Mouse (Mus musculus) gastrocnemius, postnatal 4 days (tissue): ENCODE measurements around the gene Pafah1b3. TPM values are rescaled to one million over a fixed set of nuclear protein-coding genes. Genes with fewer than 3 reads are reported as not detected.

Experiments
- DNase-seq, 2 experiments: peaks; one replicate each; pipeline ENCODE4 v3.0.0; 2021 to 2022; ENCODE audit warnings: low spot score in 2 of 2, mixed read lengths in 2 of 2
- total RNA-seq, 2 experiments: library from RNA; stranded (reverse); gene quantifications; 2 replicates each; pipeline ENCODE4 v1.2.3; 2021

Pafah1b3 gene
- total RNA-seq, 2 experiments from 2014 or later: 27.1 to 33.1 TPM

DNA sequence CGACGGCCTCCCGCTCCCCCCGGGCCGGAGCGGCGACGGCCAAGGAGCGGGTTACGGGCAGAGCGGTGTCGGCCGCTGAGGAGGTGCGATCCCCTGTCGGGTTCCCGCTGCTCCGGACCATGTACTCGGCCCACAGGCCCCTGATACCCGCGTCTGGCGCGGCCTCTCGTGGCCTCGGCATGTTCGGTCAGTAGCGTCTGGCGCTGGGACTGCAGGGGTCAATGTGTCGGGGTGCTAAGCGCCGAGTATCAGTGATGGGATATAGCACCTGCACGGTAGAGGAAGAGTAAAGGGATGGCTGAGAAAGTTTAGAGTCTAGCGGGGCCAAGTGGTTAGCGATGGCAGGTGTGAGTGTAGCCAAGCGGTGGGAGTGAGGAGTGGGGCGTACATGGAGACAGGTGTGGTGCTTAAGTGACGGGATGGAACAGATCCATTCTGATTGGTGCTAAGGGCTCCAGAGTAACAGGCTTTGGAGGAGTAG is 15.0 kb downstream of the Pafah1b3 start:
- DNase-seq: peak in 1 of 2 experiments; percentile 67

DNA sequence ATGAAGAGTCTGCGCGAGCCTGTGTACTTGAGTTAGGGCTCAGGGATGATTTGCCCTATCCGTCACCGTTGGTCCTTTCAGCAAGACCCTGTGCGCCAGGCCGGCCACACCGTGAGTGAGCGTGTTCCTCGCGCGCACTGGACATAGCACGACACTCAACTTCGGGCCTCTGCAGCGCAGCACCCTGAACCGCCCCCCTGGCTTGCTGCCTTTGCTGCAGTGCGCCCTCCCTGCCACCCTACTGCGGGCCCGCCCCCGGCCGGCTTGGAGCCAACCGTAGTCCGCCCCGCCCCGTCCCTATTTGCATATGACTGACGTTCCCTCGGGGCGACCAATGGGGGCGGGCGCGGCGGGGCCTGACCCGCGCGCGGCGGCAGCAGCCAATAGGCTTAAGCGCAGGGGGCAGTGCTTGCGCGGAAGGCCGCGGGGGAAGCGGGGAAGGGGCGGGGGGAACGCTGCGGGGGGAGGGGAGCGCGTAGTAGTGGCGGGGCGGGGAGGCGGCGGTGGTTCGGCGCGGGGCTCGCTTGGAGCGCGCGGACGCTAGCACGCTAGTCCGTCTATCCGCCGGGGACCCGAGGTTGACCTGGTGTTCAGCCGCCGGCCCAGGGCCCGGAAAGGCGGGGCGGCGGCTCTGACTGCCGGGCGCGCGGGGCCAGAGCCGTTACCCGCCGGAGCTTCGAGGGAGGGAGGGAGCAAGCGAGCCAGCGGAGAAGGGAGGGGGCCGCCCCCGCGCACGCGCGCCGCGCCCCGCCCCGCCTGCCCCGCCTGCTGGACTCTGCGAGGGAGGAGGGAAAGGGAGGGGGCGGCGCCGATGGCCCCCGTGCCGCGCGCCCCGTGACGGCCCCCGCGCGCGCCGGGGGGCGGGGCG is 15.8 kb downstream of the Pafah1b3 start:
- DNase-seq: peak; percentile 99

DNA sequence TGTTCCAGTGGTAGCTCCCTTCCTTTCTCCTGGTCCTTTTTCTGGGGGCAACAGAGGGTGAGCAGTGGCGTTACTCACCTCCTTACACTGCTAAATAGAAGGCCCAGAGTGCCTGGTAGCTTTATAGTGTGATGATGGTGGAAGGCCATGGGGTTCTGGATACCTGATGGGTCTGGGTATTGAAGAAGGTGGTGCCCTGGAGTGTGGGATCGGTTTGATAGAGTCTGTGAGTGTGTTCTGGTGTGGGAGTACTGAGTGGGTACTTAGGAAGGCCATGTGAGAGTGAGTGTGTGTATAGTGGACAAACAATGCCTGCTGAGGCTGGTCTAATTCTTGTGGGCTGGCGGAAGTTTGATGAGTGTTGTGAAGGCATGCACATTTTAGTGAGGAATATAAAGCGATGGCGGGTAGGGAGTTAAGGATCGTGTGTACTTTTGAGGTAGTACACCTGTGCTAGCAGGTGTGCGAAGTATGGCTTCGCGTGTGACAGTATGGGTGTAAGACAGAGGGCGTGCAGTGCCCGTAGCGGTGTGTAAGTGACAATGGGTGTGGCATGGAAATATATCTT is 16.5 kb downstream of the Pafah1b3 start:
- DNase-seq: no peak

DNA sequence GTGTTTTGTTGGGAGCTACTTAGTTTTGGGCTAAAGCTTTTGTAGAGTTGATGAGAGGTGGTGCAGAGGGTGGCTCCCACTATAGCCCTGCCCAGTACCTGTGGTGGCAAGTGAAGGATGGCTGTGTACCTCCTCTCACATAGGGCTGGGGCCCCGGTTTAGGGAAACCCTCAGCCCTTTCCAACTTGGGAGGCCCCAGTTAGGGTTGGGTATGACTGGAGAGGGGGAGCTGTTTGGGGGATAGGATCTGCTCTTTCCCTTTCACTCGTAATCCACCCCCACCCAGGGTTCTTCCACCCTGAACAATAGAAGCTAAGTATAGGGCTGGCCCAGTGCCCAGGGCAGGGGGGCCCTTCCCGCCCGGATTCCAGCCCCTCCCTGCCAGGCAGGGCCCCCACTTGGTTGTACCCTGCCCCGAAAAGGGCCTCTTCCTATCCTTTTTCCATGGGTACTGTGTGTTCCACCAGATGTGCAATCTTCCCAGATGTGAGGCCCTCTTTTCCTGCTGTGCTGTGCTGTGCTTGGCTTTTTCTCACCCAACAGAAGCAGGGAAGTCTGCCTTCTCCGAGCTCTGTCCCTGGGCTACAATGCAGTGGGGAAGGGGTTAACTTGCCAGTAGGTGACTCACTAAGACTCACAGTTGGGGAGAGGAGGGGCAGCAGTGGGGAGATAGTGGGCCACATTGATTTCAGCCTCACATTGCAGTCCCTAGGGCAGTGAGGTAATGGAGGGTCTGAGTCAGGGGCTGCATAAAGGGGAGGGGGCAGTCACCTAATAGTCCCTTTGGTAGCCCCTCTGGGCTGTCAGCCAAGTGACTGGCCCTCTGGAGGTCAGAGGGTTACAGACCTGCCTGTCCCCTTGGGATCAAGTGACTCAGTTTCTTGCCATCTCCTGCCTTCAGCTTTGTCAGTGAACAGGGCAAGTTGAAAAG is 17.7 kb downstream of the Pafah1b3 start:
- DNase-seq: peak in 1 of 2 experiments; percentile 64

DNA sequence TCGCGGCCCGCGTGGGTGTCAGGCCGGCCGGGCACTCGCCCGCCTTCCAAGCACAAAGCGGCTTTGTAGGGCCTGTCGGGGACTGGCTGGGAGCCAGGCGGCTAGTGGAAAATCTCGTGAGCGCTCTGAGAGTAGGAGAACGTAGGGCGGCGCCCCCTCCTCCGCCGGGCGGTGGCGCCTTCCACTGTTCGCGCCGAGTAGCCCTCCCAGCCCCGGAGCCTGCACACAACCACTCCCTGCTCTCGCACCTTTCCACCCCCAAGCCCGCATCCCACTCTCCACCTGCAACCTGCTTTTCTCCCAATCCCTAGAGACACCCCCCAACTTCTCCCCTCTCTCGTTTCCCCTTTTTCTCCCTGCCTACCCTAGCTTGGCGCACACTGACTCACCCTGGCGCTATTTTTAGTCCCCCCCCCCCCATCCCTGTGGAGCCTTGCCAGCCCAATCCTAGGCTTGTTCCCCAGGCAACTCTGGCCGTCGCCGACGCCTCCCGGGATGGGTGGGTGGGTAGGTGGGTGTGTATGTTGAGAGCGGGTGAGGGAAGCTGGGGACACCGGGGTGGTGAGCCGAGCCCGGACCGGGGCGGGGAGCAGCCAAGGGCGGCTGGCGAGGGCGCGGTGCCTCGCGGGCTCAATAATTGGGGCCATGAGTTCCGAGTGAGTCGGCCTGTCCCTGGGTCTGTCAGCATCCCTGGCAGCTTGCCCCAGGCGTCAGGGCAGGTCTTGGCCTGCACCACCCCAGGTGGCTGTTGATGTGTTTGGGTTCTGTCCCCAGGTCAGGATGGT is 18.5 kb downstream of the Pafah1b3 start:
- peak; percentile 86 to 92 for DNase-seq

DNA sequence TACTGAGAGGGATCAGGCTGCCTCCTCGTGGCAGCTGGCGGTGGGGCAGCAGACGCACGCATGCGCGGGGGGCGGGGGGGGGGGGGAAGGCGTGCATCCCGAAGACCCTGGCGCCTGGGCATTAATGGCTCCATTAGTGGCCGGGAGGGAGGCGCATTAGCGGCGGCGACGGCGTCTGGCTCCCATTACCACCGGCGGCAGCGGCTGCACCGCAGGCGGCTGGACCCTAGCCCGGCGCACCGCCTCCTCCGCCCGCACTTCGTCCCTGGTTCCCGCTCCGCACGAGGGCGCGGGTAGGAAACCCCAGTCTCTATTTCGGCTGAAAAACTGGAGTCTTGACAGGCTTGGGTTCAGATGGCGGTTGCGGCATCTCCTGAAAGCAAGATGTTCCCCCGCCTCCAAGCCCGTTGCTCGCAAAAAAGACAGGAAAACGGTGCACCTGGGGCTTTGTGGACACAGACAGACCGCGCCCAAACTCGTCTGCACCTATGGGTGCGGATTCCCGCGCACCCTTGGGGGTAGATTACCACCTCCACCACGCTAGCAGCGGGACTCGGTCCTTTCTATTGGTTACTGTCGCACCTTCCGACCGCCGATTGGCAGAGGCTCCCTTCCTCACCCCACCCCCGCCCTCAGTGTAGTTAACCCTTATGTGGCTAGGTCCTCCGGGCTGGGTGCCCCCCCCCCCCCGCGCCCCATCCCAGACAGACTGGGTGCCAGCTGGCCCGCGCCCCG is 19.3 kb downstream of the Pafah1b3 start:
- peak in 1 of 2 experiments; percentile 77 for DNase-seq

DNA sequence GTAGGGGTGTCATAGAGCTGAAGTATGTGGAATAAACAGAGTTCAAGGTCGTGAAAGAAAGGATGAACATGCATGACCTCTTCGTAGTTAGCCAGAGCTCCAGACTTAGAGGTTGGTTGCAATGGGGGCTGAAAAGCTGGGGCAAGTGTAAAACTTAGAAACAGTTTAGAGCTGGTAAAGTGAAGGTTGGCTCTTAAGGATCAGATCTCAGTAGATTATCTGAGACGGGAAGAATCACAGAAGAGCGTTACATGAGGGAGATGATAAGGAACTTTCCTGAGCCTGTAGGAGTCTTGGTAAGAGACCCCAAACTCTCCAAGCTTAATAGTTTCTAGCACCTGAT is 19.8 kb downstream of the Pafah1b3 start:
- DNase-seq: no peak

DNA sequence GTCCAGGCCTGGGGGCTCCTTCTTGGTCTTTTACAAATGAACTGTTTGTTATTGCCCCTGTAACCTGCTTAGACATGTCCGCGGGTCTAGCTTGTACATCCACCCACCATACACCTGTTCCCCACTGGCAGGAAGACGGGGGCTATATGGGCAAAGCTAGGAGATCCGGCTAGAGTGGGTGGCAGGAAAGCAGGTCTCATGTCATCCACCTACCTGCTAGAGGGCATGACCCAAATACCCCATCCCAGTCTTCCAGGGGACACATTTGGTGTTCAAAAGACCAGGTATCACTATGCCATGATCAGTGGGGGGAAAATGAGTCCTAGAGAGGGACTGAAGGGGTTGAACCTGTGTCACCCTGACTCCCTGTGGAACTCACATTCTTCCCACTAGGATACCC is 20.4 kb downstream of the Pafah1b3 start:
- DNase-seq: no peak

DNA sequence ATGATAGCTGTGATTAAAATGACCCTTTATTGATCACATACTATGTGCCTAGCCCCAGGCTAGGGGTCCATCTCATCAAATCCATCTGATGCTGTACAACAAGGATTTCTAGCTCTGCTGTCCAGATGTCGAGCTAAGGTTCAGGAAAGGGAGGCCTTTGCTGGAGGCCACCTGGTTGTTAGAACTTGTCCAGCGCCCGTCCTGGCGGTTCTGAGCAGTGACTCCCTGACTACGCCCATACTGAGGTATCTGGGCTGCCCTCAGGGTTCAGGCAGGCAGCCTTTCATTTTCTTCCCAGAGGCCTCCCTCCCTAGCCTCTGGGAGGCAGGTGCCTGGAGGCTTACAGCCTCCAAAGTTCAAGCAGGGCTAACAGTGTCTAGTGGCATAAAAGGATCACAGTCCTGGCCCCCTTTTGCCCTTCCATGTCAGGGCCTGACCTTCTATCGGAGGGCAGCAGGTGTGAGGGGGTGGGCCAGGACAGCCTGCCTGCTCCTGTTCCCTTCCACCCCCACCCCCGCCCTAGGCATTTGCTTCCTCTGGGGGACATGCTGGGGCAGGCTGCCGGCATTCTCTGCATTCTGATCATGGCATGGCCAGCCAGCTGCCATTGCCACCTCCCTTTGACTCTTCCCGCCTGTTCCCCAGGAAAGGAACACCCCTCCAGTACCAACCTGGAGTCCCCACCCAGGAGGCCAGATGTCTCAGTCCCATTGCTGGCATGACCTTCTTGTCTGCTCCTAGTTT is 22.1 kb downstream of the Pafah1b3 start:
- DNase-seq: no peak

DNA sequence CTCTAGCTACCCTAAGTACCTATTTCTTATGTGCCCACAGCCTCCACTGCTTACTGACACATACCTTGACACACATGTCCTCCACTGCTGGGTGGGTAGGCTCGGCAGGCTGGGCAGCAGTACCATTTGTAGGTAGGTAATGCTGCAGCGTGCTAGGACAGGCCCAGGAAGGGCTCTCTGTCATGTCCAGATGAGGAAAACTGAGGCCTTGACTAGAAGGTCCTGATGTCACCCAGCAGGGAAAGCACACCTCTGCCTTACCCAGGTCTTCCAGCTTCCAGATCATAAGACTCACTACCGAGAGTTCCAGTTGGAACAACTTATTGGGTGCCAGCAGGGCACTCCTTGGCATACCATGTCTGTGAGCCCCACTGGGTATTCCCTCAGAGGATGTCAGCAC is 22.8 kb downstream of the Pafah1b3 start:
- DNase-seq: no peak

DNA sequence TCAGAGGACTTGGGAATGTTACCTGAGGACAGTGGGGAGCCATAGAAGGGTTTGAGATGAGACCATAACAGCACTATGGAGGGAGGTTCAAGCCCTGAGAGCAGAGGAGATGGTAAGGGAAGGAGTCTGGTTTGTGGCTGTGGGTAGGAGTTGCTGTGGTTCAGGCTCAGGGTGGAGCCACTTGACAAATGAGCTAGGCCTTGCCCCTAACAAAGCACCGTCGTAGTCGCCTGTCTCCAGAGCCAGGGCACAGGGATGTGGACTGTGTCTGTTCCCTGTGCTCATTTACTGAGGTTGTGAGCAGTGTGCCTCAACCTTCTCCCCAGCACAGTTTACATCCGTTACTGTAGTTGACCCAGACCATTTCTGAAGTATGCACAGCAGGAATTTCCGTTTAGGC is 23.2 kb downstream of the Pafah1b3 start:
- DNase-seq: no peak

DNA sequence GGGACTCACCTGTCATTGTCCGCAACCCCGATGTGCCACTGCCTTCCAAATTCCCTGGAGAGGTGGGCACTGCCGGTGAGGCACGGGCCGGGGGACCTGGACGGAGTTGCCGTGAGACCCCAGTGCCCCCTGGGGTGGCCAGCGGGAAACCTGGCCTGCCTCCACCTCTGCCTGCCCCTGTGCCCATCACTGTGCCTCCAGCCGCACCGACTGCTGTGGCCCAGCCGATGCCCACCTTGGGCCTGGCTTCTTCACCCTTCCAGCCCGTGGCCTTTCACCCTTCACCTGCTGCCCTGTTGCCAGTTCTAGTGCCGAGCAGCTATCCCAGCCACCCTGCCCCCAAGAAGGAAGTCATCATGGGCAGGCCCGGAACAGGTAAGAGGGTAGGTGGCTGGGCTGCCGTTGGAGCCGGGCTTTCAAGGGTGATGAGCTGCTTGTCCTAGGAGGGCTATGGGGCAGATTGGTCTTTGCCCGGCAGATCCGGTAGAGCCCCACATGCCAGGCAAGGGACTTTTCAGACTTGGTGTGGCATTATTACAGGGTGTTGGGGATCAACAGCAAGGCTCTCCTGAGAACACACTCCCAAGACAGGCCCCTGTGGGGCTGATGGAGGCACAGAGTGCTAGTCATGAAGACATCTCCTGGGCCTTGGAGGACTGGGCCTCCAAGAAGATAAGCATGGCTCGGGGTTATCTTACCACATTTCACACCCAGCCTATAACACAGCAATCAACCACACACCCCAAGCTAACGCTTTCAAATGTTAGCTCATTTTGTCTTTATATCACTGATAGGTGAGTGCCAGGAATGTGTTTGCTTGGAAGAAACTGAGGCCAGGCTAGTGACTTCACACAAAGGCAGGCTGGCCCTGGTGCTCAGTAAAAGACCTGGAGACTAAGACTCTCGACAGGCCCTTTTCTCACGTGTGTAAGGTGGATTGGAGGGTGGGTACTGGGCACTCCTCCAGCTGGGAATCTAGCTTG is 24.2 kb downstream of the Pafah1b3 start:
- peak in 1 of 2 experiments; percentile 17 for DNase-seq

DNA sequence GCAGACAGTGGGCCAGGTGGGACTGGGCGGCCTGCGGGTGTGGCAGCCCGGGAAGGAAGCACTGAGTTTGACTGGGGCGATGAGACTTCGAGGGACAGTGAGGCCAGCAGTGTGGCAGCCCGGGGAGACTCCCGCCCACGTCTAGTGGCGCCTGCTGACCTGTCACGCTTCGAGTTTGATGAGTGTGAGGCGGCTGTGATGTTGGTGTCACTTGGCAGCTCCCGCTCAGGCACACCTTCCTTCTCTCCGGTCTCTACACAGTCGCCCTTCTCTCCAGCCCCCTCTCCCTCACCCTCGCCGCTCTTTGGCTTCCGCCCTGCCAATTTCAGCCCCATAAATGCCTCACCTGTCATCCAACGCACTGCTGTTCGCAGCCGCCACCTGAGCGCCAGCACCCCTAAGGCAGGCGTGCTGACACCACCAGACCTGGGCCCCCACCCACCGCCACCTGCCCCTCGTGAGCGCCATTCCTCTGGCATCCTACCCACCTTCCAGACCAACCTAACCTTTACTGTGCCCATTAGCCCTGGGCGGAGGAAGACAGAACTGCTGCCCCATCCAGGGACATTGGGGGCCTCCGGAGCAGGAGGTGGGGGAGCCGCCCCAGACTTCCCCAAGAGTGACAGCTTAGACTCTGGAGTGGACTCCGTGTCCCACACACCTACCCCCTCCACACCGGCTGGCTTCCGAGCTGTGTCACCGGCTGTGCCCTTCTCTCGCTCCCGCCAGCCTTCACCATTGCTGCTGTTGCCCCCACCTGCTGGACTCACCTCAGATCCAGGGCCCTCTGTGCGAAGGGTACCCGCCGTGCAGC is 25.1 kb downstream of the Pafah1b3 start:
- peak in 1 of 2 experiments; percentile 16 for DNase-seq

DNA sequence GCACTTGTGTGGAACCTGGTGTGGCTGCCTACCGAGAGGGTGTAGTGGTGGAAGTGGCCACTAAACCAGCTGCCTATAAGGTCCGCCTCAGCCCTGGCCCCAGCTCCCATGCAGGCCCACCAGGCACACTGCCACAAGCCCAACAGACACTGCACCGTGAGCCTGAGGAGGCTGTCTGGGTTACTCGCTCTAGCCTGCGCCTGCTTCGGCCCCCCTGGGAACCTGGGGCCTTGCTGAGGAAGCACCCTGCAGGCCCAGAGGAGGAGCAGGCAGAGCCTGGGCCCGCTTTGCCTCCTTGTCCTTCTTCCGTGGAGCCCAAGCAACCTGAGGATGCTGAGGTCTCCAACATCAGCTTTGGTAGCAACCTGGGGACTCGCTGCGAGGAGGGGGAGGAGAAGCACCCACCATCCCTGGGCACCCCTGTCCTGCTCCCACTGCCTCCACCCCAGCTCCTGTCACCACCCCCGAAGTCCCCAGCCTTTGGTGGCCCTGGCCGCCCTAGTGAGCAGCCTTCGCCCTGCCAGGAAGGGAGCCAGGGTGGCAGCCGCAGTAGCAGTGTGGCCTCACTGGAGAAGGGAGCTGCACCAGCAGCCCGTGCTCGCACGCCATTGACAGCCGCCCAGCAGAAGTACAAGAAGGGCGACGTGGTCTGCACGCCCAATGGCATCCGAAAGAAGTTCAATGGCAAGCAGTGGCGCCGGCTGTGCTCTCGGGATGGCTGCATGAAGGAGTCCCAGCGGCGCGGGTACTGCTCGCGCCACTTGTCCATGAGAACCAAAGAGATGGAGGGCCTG is 25.9 kb downstream of the Pafah1b3 start:
- DNase-seq: no peak

DNA sequence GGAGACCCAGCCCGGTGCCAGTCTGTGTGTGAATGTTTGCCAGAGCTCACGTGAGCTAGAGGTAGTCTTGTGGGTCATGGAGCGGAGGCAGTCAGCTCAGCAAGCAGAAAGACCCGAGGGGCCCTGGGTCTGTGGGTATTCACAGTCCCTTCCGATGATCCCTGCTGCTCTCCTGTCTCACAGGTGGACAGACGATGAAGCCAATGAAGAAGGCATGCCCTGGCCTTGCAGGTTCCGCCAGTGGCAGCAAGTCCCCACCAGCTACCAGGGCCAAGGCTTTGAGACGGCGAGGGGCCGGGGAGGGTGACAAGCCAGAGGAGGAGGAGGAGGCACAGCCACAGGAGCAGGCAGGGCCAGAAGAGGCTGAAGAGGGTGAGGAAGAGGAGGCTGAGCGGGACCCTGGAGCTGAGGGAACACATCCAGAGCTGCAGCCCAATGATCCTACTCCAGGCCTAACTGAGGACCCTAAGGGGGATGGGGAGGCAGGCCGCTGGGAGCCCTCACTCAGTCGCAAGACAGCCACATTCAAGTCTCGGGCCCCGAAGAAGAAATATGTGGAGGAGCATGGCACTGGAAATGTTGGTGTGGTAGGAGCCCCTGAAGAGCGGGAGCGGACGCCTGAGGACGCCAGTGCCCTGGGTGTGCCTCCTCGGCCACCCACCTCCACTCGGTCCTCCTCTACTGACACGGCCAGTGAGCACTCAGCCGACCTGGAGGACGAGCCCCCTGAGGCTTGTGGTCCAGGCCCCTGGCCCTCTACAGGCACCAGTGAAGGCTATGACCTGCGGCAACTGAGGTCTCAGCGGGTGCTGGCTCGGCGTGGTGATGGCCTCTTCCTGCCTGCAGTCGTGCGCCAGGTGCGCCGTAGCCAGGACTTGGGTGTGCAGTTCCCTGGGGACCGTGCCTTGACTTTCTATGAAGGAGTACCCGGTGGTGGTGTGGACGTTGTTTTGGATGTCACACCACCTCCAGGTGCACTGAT is 26.8 kb downstream of the Pafah1b3 start:
- DNase-seq: no peak
